Mouse (Mus musculus) gastrocnemius, postnatal 14 days (tissue): Measurements from ENCODE around the gene Armc12. TPM values are rescaled to one million over a fixed set of nuclear protein-coding genes. Genes with fewer than 3 reads are reported as not detected.
A peak's percentile ranks its signal among the peaks of the same experiment; 100 is the strongest.

Source experiments
- DNase-seq: peaks from one replicate; pipeline ENCODE4 v3.0.0; 2021; ENCODE audit warnings: mixed read lengths
- intact Hi-C: fragments of 180-260 bp; cut with DNase I; formaldehyde crosslinking; loops from one replicate; pipeline ENCODE4 v1.15.1; 2025; ENCODE audit warnings: low total_unique reads
- microRNA-seq, 2 experiments: library from miRNA; unstranded; fragments of <30 nt; microRNA quantifications; one replicate each; pipeline ENCODE4 v1.2.0; 2021
- total RNA-seq, 2 experiments: library from RNA; stranded (reverse); gene quantifications; 2 replicates each; pipeline ENCODE4 v1.2.3; 2021

Gene Armc12
- total RNA-seq, 2 experiments from 2014 or later, result not detected

DNA sequence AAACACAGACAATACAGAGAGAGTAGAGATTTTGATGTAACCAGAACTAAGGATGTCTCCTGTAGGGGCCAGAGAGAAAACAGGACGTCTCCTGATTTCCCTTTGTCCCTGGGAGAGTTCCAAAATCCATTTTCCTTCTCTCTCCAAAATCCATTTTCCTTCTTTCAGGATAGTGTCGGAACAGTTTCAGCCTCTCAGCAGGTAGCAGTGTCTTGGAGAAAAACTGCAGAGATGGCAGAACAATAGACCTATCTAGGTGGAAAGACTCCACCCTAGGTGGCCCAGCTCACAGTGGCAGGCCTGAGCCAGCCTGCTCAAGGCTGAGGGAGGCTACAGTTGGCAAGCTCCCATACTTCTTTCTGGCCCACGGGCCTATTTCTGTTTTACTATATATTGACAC is 36.9 kb downstream of the Armc12 start:
- no peak for DNase-seq
- intact Hi-C loops, result no loop called here

DNA sequence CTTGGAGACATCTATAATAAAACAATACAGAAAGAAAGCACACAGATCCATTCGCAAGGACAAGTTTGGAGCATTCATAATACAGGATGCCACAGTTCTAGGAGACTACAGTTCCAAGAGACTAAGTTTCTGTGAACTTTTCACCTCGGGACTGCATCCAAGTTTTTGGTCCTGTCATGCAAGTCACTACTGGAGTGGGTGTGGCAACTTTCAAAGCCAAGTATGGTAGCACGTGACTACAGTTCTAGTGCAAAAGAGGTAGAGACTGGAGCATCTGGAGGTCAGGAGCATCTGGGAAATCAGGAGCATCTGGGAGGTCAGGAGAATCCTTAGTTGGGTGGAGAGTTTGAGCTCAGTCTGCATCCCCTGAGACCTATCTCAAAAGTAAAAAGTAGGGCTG is 41.3 kb downstream of the Armc12 start:
- intact Hi-C loops, result no loop called here
- DNase-seq, result no peak

DNA sequence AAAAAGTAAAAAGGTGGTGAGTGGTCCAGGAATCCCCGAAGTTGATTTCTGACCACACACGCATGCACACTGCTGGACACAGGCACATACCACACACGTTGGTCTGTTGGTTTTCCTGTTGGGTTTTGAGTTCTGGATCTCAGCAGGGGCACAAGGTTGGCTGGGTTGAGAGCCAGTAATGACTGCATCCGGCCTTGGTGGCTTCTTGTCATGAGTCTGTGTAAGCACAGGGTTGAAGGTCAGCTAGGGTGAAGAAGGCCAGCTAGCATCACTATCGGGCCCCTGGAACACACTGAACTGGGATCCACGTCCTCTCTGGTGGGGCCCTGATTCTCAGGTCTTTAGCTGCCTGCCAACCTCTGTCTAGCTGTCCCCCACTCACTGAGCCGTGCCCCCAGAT is 41.9 kb downstream of the Armc12 start:
- no peak for DNase-seq
- intact Hi-C loops, result no loop called here

DNA sequence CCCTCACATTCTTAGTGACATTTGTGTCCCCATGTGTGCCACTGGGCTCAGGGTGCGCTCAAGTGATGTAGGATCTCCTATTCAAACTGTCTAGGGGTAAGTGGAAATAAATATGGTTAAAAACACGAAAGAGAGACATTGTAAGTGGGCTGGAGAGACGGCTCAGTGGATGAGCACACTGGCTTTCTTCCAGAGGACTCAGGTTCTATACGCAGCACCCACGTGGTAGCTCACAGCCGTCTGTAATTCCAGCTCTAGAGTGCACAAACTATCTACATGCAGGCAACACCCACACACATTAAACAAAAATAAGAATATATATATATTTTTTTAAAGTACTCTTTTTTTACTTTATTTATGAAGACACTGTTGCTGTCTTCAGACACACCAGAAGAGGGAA is 42.3 kb downstream of the Armc12 start:
- intact Hi-C loops, result no loop called here
- no peak for DNase-seq

DNA sequence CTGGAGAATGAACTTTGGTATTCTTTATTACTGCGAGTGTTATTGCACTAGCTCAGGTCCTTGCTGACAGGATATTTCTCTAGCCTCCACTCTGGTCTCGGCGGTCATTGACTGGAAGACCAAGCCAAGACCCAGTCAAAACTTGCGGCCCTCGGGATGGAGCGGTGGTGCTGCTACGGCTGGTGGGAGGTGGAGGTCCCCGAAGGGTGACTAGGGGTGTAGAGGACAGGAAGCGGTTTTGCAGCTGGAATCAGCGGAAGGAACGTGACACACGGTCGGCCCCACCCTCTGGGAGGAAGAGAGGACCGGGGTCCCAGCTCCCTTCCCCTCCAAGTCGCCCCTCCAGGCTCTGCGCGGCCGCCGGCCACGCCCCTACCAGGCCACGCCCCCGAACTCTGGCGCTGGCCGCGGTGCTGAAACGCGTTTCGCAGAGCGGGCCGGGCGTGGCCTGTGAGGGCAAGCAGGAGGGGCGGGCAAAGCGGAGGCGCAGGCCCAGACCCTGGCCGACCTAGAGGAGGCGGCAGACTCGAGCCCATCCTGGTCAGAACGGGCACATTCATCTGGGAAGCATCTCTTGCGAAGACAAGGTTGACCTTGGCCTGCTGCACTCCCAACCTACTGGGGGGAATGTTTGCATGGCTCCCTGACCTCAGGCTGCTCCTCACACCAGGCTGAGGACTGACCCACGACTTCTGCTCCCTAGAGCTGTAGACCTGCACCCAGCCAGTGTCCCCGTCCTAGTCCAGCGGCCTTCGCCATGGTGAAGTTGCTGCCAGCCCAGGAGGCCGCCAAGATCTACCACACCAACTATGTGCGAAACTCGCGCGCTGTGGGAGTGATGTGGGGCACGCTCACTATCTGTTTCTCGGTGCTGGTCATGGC is 44.9 kb downstream of the Armc12 start, which contains the start of gene Lhfpl5:
TSS of gene Lhfpl5 (plus strand) at position 398 of the 882 bp plus-strand sequence.
- intact Hi-C loops, result no loop called here
- peak; percentile 46 for DNase-seq

DNA sequence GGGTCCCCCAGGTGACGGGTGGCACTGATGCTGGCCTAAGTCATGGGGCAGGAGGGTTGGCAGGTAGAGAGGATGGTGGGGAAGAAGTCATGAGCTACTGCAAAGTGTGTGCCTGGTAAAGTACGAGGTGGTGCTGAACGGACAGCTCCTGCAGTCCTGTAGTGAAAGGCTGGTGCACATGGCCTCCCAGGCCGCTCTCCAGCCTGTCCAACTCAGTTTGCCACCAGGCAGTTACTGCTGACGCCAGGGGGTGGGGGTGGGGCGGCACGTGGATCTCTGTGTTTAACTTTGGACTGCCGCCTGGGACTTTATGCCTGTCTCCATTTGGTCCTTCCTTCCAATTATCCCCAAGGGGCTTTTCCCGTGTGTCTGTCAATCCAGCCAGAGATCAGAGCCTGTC is 49.8 kb downstream of the Armc12 start:
- intact Hi-C loops, result no loop called here
- peak; percentile 54 for DNase-seq

DNA sequence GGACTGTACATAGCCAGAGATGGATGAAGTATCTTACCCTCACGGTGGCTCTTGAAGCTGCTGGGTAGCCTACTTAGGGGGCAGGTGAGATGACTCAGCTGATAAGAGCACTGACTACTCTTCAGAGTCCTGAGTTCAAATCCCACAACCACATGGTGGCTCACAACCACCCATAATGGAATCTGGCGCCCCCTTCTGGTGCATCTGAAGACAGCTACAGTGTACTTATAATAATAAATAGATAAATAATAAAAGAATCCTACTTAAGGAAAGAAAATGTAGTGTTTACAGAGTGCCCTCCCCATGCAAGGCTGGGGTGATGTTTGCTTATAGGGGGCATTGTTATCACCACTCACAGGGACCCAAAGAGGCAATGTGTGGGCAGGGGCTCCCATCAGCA is 50.5 kb downstream of the Armc12 start:
- intact Hi-C loops, result no loop called here
- DNase-seq, result no peak

DNA sequence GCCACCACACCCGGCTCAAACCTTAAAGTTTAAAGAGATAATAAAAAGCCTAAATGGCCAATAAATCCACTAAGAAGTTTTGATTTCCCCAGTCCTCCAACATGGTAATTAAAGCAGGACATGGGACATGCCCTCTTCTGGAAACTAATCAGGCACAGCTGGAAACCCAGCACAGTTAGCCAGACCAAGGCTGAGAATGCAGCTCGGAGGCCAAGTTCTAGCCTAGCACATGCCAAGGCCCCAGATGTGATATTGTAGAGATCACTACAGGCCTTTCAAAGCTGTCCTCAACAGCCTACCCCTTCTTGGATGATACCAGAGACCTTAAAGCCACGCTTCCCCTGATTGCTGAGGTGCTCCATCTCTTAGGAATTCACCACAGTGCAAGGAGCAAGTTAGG is 55.9 kb downstream of the Armc12 start:
- intact Hi-C loops, result no loop called here
- no peak for DNase-seq

DNA sequence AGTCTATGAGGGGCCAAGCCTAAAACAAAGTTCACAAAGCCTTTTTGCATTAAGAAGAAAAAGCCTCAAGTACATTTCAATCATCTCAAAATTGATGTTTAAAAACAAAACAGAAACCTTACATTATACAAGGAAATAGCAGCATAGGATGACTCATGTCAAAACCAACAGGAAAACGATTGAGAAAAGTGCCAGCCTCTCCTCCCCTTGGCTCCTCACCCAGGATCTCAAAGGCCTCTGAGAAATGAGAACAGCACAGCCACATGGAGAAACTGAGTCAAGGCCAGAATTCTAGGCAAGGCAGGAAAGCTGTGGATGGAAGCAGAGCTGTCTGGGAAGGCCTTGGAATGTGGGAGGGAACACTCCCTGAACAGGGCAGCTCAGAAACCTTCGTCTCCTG is 58.0 kb downstream of the Armc12 start:
- intact Hi-C loops, result no loop called here
- DNase-seq, result no peak

Small RNAs within 50 kb of the gene (microRNA-seq; reads per million reads assigned to microRNA genes)
- gene Gm25195 (0 reads per million in 2 experiments), gene Mir6969 (0 reads per million in 2 experiments)

Other genes with a start within 250 kb of the Armc12 start
- gene Fance, start 217.3 kb upstream of the Armc12 start, total RNA-seq, result 10 to 100 TPM; 10.2 to 10.4 TPM
- 100 to 1,000 TPM; 541 to 620 TPM for gene Rpl10a, start 202.3 kb upstream of the Armc12 start, total RNA-seq
- gene Tead3, start 180.0 kb upstream of the Armc12 start, total RNA-seq, result 10 to 100 TPM in 1 of 2 experiments, 1 to 10 TPM in 1; 9.3 to 11.5 TPM
- gene Tulp1, start 165.6 kb upstream of the Armc12 start, total RNA-seq, result not detected
- 100 to 1,000 TPM in 1 of 2 experiments, 1 to 10 TPM in 1; 9.2 to 104 TPM for gene Fkbp5, start 13.3 kb upstream of the Armc12 start, total RNA-seq
- gene Clpsl2, start 18.6 kb downstream of the Armc12 start, total RNA-seq, result not detected
- not detected for gene Clps, start 30.0 kb downstream of the Armc12 start, total RNA-seq
- not detected for gene Lhfpl5, start 44.8 kb downstream of the Armc12 start, total RNA-seq
- gene Srpk1, start 91.9 kb downstream of the Armc12 start, total RNA-seq, result 10 to 100 TPM; 24.4 to 27.8 TPM
- gene Slc26a8, start 159.4 kb downstream of the Armc12 start, total RNA-seq, result under 1 TPM; 0.33 to 0.64 TPM
- 10 to 100 TPM; 60.8 to 63.8 TPM for gene Mapk14, start 160.5 kb downstream of the Armc12 start, total RNA-seq
- under 1 TPM in 1 of 2 experiments, not detected in 1; 0.53 TPM for gene AC170998.1, start 195.3 kb downstream of the Armc12 start, total RNA-seq
- gene Mapk13, start 238.5 kb downstream of the Armc12 start, total RNA-seq, result under 1 TPM; 0.24 to 0.39 TPM